Mouse (Mus musculus) gastrocnemius, postnatal 36 days (tissue): ENCODE data around the gene AI837181. TPM values are rescaled to one million over a fixed set of nuclear protein-coding genes. Genes with fewer than 3 reads are reported as not detected.
"Not testable (repeated sequence)": the region's sequence is repeated elsewhere in the genome, so short reads cannot be mapped to it uniquely, and the experiment has no call there.

ENCODE experiments used
- DNase-seq, 2 experiments: peaks; one replicate each; pipeline ENCODE4 v3.0.0; 2022
- intact Hi-C: fragments of 180-260 bp; cut with DNase I; formaldehyde crosslinking; loops from one replicate; pipeline ENCODE4 v1.15.1; 2025
- long read RNA-seq, 2 experiments: library from polyadenylated mRNA; stranded (forward); transcript quantifications; one replicate each; pipeline ENCODE4 v2.0.0; 2021
- total RNA-seq, 2 experiments: library from RNA; stranded (reverse); gene quantifications; 2 replicates each; pipeline ENCODE4 v1.2.3; 2021

AI837181 gene
- 10 to 100 TPM; 32.7 to 33.6 TPM for total RNA-seq
- long read RNA-seq, experiment 1, transcript AI837181-202 (2 exons, 1,528 nt), result major isoform, 13 of 86 reads
- long read RNA-seq, experiment 1, partial matches to known transcripts, result 0 of 86 reads
- long read RNA-seq, experiment 1, other reads (novel, unspliced or antisense), result 72 of 86 reads
- long read RNA-seq, experiment 2, transcript AI837181-202 (2 exons, 1,528 nt), result major isoform, 13 of 127 reads
- long read RNA-seq, experiment 2, partial matches to known transcripts, result 113 of 127 reads
- long read RNA-seq, experiment 2, other reads (novel, unspliced or antisense), result 0 of 127 reads

DNA sequence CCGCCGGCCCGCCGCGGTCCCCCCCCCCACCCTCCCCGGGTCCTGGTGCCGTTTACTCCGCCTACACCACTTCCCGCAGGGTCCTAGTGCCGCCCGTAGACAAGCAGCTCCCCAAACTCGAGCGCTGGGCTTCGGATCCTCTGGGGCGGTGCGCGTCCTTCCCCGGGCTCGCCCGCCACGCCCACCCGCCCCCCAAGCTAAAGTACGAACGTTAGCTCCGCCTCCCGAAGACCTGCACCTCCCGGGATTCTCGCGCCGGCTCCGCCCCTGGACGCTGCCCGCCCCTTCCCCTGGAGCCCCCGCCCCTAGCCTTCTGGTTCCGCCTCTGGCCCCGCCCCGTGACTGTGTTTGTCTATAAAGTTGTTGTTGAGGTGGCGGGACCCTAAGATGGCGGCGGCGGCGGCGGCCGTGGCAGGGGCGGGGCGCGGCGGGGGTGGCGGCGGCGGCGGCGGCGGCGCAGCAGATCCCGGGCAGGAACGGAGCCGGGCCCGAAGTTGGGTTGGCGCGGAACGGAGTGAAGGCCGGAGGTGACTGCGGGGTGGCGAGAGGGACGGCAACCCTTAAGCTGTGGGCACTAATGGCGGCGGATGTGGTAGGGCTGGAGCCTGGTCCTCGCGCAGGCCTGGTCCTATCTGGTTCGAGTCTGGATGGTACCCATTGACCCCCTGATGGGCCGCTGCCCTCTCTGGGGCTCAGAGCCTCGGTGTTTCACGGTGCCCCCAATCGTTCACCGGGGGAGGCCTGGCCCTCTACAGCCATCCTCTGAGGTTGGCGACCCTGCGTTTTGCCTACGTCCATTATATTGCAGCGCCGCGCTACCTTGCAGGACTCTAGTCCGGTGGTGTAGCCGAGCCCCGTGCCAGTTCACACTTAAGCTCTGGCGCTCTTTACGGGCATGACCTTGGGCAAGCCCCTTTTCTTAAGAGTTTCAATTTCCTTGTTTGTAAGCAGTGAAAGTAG, at the start of gene AI837181, which contains the start of gene Drap1:
Gene AI837181, plus strand, starts transcription at position 363 of the 960 bp plus-strand sequence.
Gene Drap1, minus strand, starts transcription at position 198 of the 960 bp plus-strand sequence.
- intact Hi-C loops, result no loop called here
- peak; percentile 90 to 95 for DNase-seq

DNA sequence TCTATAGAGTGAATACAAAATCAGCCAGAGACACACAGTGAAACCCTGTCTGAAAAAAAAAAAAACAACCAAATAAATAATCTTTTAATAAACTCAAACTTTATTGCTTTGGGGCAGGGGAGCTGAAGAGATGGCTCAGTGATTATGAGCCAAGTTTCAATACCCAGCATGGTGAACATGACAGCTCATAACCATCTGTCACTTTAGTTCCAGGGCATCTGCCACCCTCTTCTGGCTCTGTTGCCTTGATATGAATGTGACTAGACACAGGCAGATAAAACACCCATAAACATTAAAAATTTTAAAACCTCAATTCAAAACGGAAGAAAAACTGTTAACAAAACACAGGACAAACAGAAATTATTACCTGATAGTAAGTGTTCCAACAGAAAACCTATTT, 47.5 kb upstream of the AI837181 start:
- no peak for DNase-seq
- intact Hi-C loops, result no loop called here

DNA sequence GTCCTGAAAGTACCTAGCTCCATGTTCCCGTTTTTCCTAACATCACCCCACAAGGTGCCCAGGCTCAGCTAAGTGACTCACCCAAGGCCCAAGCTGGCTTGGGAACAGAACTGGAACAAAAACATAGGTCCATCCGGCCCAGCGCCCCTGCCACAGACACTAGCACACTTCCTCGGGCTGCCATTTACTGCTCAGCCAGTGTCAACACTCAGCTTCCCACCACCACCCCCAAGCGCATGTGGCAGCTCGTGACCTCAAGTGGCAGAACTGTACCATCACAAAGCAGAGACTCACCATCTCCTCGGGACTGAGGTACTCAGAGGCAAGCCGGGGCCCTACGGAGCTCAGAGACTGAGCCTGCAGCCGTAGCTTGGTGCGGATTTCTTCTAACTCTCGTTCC, 41.6 kb upstream of the AI837181 start:
- DNase-seq, result no peak
- intact Hi-C loops, result no loop called here

DNA sequence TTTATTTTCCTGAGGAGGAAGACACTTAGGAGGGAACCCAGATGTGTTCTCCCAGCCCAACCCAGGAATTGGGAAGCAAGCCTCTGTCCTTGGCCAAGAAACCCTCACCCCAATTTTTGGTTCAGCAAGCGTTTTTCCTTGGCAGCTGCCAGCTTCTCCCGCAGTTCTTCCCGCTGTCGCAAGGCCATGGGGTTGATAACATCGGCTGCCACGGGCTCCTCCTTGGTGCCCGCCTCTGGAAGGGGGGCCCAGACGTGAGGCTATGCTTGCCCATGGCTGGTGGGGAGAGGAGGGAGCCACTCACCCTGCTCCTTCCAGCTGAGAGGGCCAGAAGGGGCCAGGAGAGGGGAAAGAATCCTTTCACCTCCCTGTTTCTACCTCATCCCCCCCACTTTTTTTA, 40.2 kb upstream of the AI837181 start:
- no peak for DNase-seq
- intact Hi-C loops, result no loop called here

DNA sequence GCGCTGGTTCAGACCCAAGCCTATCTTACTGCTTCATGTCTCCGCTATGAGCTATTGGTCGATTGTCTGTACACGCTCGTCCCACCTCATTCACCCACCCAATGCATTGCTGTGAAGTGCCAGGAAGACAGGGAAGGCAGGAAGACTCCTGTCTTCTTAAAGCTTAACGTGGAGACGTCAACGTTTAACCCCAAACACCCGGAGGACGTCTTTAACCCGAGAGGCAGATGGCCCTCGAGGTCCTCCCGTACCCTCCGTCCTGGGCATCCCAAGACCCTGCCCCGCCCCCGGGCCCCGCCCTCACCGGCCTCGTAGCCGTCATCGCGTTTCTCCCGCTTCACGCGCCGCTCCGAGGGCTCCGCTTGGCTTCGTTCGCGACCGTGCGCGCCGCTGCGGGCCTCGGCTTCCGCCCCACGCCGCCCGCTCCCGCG, 36.9 kb upstream of the AI837181 start:
- DNase-seq, result no peak
- intact Hi-C loops, result loop anchor here (1.0 kb wide), 1 partner anchor 22 kb away; the partner anchor contains the start of gene Eif1ad

- intact Hi-C loops, result loop anchor here (1.0 kb wide), 1 partner anchor 22 kb away; the partner anchor contains the start of gene Eif1ad
- DNase-seq, result peak; percentile 88 to 93
Observed at GRCm38 (mm10) chr19:5388588-5389242, 36.2 kb upstream of the AI837181 start, which contains the start of gene Sart1. TSS of gene Sart1 (minus strand) at chr19:5388703.

DNA sequence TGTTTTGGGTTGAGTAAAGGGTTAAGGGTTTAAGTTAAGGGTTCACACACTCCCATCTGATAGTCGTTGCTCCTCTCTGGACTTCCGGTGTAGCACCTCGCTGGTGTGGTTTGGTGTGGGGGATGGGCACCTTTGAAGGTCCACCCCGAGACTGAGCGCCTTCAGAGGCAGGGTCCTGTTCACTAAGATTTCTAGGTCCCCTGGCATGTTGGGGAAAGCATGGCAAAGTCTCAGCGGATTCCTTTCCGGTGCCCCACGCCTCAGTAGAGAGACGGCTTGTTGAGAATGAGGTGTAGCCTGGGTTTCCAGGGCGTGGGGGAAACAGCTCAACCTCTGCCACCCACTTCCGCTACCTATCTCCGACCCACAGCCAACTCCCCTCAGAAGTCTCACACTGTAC, 35.3 kb upstream of the AI837181 start:
- intact Hi-C loops, result no loop called here
- DNase-seq, result no peak

GRCm38 (mm10) chr19:5390416-5390815, 34.5 kb upstream of the AI837181 start:
- intact Hi-C loops, result no loop called here
- DNase-seq, result no peak

- intact Hi-C loops, result no loop called here
- DNase-seq, result no peak
Observed at GRCm38 (mm10) chr19:5392892-5393291, 32.1 kb upstream of the AI837181 start.

GRCm38 (mm10) chr19:5394168-5394567, 30.8 kb upstream of the AI837181 start:
- intact Hi-C loops, result no loop called here
- DNase-seq, result no peak

- DNase-seq, result no peak
- intact Hi-C loops, result no loop called here
Observed at GRCm38 (mm10) chr19:5395371-5395770, 29.6 kb upstream of the AI837181 start.

DNA sequence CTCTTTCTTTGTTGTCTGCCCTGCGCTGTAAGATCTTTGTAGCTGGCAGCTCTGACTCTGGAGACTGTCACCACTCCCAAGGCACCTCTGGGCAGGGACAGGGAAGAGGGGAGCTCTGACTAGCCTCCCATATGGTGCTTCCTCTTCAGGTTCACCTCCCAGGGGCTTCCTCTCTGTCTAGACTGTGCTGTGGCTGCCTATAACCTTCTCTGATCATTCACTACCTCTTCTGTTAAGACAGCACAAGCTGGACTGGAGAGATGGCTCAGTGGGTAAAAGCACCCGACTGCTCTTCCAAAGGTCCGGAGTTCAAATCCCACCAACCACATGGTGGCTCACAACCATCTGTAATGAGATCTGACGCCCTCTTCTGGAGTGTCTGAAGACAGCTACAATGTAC, 23.9 kb upstream of the AI837181 start:
- DNase-seq, intact Hi-C loops: not testable (repeated sequence)

- no peak for DNase-seq
- intact Hi-C loops, result no loop called here
Observed at GRCm38 (mm10) chr19:5402293-5402692, 22.7 kb upstream of the AI837181 start, which contains the start of gene Tsga10ip. TSS of gene Tsga10ip (minus strand) at chr19:5402526.

DNA sequence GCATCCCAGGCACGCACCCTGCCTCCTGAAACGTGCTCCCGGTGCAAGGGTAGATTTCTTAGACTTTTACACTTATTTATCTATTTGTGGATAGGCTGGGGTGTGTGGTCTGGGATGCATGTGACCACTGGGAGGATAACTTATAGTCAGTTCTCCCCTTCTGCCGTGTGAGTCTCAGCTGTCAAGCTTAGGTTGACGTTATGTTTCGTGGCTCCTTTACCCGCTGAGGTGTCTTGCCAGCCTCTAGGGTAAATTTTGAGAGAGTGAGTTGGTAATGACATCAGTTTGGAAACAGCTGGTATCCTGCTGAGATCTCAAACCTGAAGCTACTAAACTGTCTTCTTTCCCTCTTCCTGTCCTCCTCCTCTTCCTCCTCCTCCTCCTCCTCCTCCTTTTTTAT, 19.0 kb upstream of the AI837181 start:
- intact Hi-C loops, result no loop called here
- no peak for DNase-seq

DNA sequence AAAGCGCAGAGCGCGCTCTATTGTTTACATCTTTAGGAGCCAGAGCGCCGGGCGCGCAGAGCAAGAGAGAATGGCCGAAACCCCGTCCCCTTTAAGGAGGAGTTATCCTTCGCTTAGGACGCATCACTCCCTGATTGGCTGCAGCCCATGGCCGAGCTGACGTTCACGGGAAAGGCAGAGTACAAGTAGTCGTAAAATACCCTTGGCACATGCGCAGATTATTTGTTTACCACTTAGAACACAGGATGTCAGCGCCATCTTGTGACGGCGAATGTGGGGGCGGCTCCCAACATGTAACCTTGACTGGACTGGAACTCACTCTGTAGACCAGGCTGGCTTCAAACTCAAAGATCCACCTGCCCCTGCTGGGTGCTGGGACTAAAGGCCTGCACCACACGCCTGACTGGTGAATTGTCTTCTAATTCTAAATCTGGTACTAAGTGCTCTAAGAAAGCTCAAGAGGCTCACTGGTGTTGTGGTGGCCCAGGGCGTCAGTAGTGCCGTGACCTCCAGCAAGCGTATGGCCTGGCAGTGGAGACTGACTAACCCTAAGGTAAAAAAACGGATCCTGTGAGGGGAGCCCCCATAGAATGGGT, 18.3 kb upstream of the AI837181 start:
- DNase-seq, intact Hi-C loops: not testable (repeated sequence)

DNA sequence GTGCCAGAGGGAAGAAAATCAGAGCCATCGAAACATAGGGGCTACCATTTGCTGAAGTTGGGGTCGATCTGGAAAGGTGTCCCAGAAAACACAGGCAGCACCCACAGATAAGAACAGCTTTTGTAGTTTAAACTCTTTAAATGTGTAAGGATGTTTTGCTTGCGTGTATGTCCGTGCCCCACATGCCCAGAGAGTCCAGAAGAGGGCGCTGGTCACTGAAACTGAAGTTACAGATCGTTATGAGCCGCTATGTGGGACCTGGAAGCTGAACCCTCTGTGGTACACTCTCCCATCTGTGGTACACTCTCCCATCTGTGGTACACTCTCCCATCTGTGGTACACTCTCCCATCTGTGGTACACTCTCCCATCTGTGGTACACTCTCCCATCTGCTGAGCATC, 17.8 kb upstream of the AI837181 start:
- peak in 1 of 2 experiments; percentile 56 for DNase-seq

DNA sequence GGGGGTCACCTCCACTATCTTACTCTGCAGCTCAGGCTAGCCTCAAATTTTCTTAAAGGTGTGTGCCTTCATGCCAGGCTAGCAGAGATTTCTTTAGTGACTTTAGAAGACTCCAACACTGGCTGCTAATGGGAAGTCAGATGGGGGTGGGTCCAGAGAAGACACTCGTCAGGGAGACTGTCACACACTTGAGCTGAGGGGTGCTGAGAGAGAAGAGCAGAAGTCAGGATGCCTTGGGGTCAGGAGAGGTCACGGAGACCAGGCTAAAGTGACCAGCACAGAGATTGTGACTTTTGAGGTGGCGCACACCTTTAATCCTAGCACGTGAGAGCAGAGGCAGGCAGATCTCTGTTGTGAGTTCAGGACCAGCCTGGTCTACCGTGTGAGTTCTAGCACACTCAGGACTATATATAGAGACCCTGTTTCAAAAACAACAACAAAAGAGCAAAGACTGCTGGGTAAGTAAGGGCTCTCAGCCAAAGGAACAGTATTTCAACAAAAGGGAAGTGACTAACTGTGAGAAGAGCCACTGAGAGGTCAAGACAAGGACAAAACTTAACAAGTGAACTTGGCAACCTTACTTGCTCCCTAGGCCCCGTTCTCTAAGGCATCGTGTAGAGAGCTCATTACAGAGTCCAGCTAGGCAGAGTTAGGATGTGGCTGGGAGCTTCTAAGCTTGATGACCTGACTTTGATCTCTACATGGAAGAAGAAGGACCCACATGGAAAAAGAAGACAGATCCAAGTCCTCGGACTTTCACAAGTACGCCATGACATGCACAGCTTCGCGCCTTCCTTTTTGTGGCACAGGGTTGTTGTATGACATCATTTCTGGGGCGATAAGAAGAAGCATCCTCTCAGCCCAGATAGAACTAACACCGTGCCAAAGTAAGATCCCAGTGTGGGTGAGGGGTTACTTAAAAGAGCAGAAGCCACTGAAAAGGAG, 16.6 kb upstream of the AI837181 start:
- intact Hi-C loops, result no loop called here
- DNase-seq, result no peak

More for the DNA sequence above, 17.8 kb upstream of the AI837181 start:
- intact Hi-C loops, result no loop called here

DNA sequence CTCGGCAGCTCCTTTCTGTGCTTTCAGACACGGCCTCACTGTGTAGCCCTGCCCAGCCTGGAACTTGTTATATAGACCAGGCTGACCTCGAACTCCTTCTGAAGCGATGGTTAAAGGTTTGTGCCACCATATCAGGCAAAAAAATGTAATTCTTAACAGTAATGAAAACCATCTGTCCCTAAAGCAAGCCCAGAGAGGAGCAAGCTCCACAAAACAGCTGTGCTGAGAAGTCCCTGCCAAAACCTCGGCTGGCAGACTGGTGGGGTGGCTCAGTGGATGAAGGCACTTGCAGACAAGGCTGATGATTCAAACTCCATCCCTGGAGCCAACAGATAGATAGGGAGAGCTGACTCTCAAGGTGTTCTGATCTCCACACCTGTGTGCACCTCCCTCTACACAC, 15.9 kb upstream of the AI837181 start:
- intact Hi-C loops, result no loop called here
- no peak for DNase-seq

- intact Hi-C loops, result no loop called here
- DNase-seq, result no peak
Observed at GRCm38 (mm10) chr19:5410641-5411040, 14.3 kb upstream of the AI837181 start.
